Mouse (Mus musculus): ENCODE data around the gene Rab3c. TPM values are rescaled to one million over a fixed set of nuclear protein-coding genes. Genes with fewer than 3 reads are reported as not detected.

The Rab3c gene
- polyA plus RNA-seq, 2 experiments: 0.03 to 0.31 TPM

- DNase-seq (ENCODE audit: low spot score) (no peak), ATAC-seq (ENCODE audit: low FRiP score, low read depth) (no peak)
- Histone ChIP-seq H3K36me3 (ENCODE audit: control insufficient read depth, insufficient read depth, low read length) (no peaks in the 10 kb centered on the region), H3K4me3 (replicated peaks; ENCODE audit: low read length) (no peak overlapping the region), H3K27ac (replicated peaks; ENCODE audit: low read depth, low read length) (no peak overlapping the region), H3K4me2 (replicated peaks; ENCODE audit: low read depth, low read length, severe bottlenecking) (no peak overlapping the region), H3K4me1 (ENCODE audit: control insufficient read depth, insufficient read depth, low read length) (no peaks in the 10 kb centered on the region), H3K27me3 (ENCODE audit: control insufficient read depth, insufficient read depth, low read length) (no peaks in the 10 kb centered on the region), H3K9me3 (ENCODE audit: control insufficient read depth, low read length) (no peaks in the 10 kb centered on the region), H3K9ac (ENCODE audit: low read depth, low read length, severe bottlenecking) (no peak overlapping the region)
- 43% methylated on average over 12 of the region's 12 CpGs for WGBS
- no peak for TF ChIP-seq POLR2A (IDR thresholded peaks at IDR 0.05; ENCODE audit: borderline replicate concordance, extremely low read depth, insufficient read depth, insufficient read length)
These were observed 153.1 kb downstream of the Rab3c start for GRCm38 (mm10) chr13:110127613-110128258.

DNA sequence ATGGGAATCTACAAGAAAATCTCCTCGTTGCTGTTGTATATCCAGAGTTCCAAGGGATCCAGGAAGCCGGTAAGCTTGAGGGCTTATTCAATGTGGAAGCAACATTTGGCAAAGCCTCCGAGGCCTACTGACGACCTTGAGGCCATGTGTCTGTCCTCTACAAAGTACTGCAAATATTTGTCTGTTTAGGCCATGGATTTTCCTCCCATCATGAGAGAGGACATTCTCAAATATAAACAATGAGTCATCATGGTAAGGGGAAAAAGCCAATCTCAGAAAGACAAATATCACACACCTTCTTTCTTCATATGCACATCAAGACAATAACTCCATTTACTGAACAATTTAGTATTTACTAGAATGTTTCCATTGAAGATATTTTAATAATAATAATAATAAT lies 158.0 kb downstream of the Rab3c start:
- Histone ChIP-seq H3K27me3 (ENCODE audit: control insufficient read depth, insufficient read depth, low read length) (no peaks in the 10 kb centered on the region), H3K27ac (replicated peaks; ENCODE audit: low read depth, low read length) (no peak overlapping the region), H3K36me3 (ENCODE audit: control insufficient read depth, insufficient read depth, low read length) (no peaks in the 10 kb centered on the region), H3K9ac (ENCODE audit: low read depth, low read length, severe bottlenecking) (no peak overlapping the region), H3K9me3 (ENCODE audit: control insufficient read depth, low read length) (no peaks in the 10 kb centered on the region), H3K4me2 (replicated peaks; ENCODE audit: low read depth, low read length, severe bottlenecking) (no peak overlapping the region), H3K4me1 (ENCODE audit: control insufficient read depth, insufficient read depth, low read length) (no peaks in the 10 kb centered on the region), H3K4me3 (replicated peaks; ENCODE audit: low read length) (no peak overlapping the region)
- WGBS: 86% methylated on average over 4 of the region's 4 CpGs
- DNase-seq (ENCODE audit: low spot score): no peak
- no peak for TF ChIP-seq POLR2A (IDR thresholded peaks at IDR 0.05; ENCODE audit: borderline replicate concordance, extremely low read depth, insufficient read depth, insufficient read length)
- ATAC-seq (ENCODE audit: low FRiP score, low read depth): no peak

- H3K4me3 ChIP-seq (replicated peaks; ENCODE audit: low read length): no peak overlapping the region
- no peaks in the 10 kb centered on the region for H3K9me3 ChIP-seq (ENCODE audit: control insufficient read depth, low read length)
- no peaks in the 10 kb centered on the region for H3K36me3 ChIP-seq (ENCODE audit: control insufficient read depth, insufficient read depth, low read length)
- H3K4me1 ChIP-seq (ENCODE audit: control insufficient read depth, insufficient read depth, low read length): no peaks in the 10 kb centered on the region
- DNase-seq (ENCODE audit: low spot score): no peak
- H3K9ac ChIP-seq (ENCODE audit: low read depth, low read length, severe bottlenecking): no peak overlapping the region
- no peak for ATAC-seq (ENCODE audit: low FRiP score, low read depth)
- H3K27me3 ChIP-seq (ENCODE audit: control insufficient read depth, insufficient read depth, low read length): no peaks in the 10 kb centered on the region
- H3K27ac ChIP-seq (replicated peaks; ENCODE audit: low read depth, low read length): no peak overlapping the region
- H3K4me2 ChIP-seq (replicated peaks; ENCODE audit: low read depth, low read length, severe bottlenecking): no peak overlapping the region
- 88% methylated on average over 5 of the region's 5 CpGs for WGBS
- TF ChIP-seq POLR2A (IDR thresholded peaks at IDR 0.05; ENCODE audit: borderline replicate concordance, extremely low read depth, insufficient read depth, insufficient read length): no peak
These were observed 163.9 kb downstream of the Rab3c start for GRCm38 (mm10) chr13:110116892-110117291.

DNA sequence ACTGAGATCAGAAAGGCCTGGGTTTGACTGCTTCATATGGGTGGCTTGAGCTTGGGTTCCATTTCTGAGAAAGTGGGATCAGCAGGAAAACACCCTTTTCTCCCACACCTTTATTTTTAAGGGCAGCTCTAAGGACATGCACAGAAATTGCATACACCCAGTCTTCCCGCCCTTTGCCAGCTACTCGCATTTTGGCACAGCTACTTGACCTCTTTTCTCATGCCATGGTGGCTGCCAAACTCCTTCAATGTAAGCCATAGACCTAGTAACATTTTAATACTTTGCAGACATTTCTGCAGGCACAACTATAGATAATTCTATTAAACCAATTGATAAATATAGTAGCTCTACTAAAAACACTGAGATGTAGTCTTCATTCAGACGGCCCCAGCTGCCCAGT lies 164.5 kb downstream of the Rab3c start:
- DNase-seq (ENCODE audit: low spot score): no peak

DNA sequence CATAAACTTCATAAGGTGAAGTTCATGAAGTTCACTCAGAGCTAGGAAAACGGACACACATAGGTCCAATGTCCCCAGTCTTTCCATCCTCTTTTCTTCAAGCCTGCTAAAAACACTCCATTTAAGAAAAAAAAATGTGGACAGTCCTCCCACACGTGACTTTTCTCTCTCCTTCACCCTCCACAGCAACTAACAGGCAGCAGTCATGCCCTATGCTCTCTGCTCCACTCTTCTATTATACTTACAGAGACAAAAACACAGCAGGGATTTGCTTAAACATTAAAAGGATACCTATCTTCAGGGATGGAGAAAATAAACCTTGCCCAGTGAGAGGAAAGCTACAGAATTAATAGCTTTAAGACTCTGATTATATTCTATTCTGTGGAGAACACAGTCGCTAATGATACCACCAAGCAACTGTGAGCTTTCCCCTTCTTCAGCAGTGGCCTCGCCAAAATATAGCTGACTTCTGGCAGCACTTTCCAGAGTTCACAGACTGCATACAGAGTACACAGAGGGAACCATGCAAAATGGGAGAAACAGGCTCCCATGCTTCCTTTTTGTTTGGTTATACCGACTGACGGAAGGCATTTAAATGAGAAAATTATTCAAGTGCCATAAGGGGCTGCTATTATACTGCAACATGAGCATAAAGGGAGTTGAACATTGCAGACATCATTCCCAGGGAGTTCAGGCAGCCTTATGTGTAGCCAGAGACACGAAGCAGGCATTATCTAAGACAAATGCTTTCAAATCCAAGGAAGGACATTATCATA lies 165.7 kb downstream of the Rab3c start:
- WGBS: 58% methylated on average over 7 of the region's 7 CpGs
- H3K27me3 ChIP-seq (ENCODE audit: control insufficient read depth, insufficient read depth, low read length): no peaks in the 10 kb centered on the region
- H3K4me2 ChIP-seq (replicated peaks; ENCODE audit: low read depth, low read length, severe bottlenecking): no peak overlapping the region
- ATAC-seq (ENCODE audit: low FRiP score, low read depth) (no peak), DNase-seq (ENCODE audit: low spot score) (no peak)
- no peak overlapping the region for H3K4me3 ChIP-seq (replicated peaks; ENCODE audit: low read length)
- H3K4me1 ChIP-seq (ENCODE audit: control insufficient read depth, insufficient read depth, low read length): no peaks in the 10 kb centered on the region
- H3K27ac ChIP-seq (replicated peaks; ENCODE audit: low read depth, low read length): no peak overlapping the region
- no peak overlapping the region for H3K9ac ChIP-seq (ENCODE audit: low read depth, low read length, severe bottlenecking)
- no peaks in the 10 kb centered on the region for H3K36me3 ChIP-seq (ENCODE audit: control insufficient read depth, insufficient read depth, low read length)
- no peak for TF ChIP-seq POLR2A (IDR thresholded peaks at IDR 0.05; ENCODE audit: borderline replicate concordance, extremely low read depth, insufficient read depth, insufficient read length)
- no peaks in the 10 kb centered on the region for H3K9me3 ChIP-seq (ENCODE audit: control insufficient read depth, low read length)

More for the DNA sequence above, 164.5 kb downstream of the Rab3c start:
- 79% methylated on average over 3 of the region's 3 CpGs for WGBS
- Histone ChIP-seq H3K27me3 (ENCODE audit: control insufficient read depth, insufficient read depth, low read length) (no peaks in the 10 kb centered on the region), H3K9ac (ENCODE audit: low read depth, low read length, severe bottlenecking) (no peak overlapping the region), H3K36me3 (ENCODE audit: control insufficient read depth, insufficient read depth, low read length) (no peaks in the 10 kb centered on the region), H3K4me1 (ENCODE audit: control insufficient read depth, insufficient read depth, low read length) (no peaks in the 10 kb centered on the region), H3K4me3 (replicated peaks; ENCODE audit: low read length) (no peak overlapping the region), H3K27ac (replicated peaks; ENCODE audit: low read depth, low read length) (no peak overlapping the region), H3K9me3 (ENCODE audit: control insufficient read depth, low read length) (no peaks in the 10 kb centered on the region), H3K4me2 (replicated peaks; ENCODE audit: low read depth, low read length, severe bottlenecking) (no peak overlapping the region)
- no peak for ATAC-seq (ENCODE audit: low FRiP score, low read depth)
- TF ChIP-seq POLR2A (IDR thresholded peaks at IDR 0.05; ENCODE audit: borderline replicate concordance, extremely low read depth, insufficient read depth, insufficient read length): no peak

All from limb, embryonic 14.5 days (tissue).